Mouse (Mus musculus) T-helper 1 cell (primary cell): ENCODE measurements around the gene Fbxl2.

ENCODE experiments used
- in situ Hi-C: fragments of 300-600 bp; cut with MboI, MseI; formaldehyde crosslinking; loops from one replicate; pipeline ENCODE4 v1.15.1; 2025; ENCODE audit warnings: high pct_unique_total_duplicates

Fbxl2 gene

GRCm38 (mm10) chr9:113974945-113975344 is 71.0 kb downstream of the Fbxl2 start:
- in situ Hi-C loops: no loop called here

GRCm38 (mm10) chr9:113973857-113974256 is 72.1 kb downstream of the Fbxl2 start:
- in situ Hi-C loops: no loop called here

- in situ Hi-C loops: no loop called here
These were observed 74.4 kb downstream of the Fbxl2 start for GRCm38 (mm10) chr9:113971615-113972014.

DNA sequence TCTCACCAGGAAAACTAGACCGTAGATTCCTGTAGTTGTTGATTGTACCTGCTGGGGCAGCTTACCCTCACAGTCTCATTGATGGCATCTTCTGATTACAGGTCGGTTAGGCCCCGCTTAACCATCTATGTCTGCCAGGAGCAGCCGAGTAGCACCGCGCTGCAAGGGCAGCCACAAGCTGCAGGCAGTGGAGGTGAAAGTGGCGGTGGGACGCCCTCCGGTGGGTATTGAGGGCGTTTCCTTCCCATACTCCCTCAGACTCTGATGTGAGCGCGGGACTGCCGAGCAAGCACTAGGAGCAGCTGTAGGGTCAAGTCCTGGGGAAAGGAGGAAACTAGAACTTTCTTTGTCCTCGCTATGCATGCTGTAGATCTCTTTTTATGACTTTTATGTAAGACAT is 76.0 kb downstream of the Fbxl2 start:
- in situ Hi-C loops: no loop called here

DNA sequence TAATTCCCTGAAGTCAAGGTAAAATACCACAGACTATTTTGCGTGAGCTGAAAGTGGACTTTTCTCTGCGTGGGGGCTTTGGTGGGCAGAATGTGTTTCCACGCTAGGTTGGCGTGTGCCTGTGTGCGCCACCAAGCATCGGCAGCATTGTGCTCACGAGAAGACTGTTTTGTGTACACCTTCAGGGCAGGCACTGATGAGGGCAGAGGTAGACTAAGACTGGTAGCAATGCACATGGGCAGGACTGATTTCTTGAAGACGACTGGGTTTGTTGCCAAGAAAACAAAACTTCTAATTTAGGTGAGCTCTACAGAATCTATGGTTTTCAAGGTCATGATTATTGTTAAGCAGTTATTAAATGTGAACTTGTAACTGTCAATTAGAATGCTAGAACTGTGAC is 76.6 kb downstream of the Fbxl2 start:
- in situ Hi-C loops: no loop called here

GRCm38 (mm10) chr9:113968967-113969366 is 77.0 kb downstream of the Fbxl2 start:
- in situ Hi-C loops: no loop called here

DNA sequence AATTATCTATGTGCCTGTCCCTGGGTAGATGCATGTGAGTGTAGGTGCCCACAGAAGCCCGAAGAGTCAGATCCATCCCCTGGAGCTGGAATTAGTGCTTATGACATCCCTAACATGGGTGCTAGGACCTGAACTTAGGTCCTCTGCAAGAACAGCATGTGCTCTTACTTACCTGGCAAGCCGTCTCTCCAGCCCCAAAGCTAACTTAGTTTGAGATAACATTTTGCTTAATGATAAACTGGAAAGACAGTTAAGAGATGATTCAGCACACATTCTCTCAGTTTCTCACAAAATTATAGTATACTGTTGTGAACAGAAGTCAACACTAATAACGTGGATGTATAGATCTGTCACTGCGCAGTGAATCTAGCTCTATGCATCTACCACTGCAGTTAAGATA is 79.2 kb downstream of the Fbxl2 start:
- in situ Hi-C loops: no loop called here

GRCm38 (mm10) chr9:113964415-113964814 is 81.6 kb downstream of the Fbxl2 start:
- in situ Hi-C loops: no loop called here

- in situ Hi-C loops: no loop called here
These were observed 82.3 kb downstream of the Fbxl2 start for GRCm38 (mm10) chr9:113963718-113964117.

- in situ Hi-C loops: no loop called here
These were observed 88.2 kb downstream of the Fbxl2 start for GRCm38 (mm10) chr9:113957777-113958176.

DNA sequence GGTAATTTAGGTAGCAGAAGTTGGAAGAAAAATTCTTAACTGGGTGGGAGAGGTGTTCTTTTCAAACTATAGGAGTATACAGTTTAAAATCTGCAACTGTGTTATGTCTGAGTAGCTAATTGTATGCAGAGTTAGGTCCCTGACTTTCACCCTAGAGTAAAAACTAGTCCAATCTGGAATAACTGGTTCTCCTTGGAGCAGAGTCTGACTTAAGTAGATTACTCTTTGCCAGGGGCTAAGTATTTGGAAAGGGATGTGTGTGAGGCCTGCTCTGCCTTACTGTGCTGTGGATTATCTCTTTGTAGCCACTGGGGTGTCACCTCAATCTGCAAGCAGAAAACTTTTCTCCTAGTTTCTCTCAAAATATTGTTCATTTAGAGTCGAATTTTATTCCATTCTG is 98.8 kb downstream of the Fbxl2 start:
- in situ Hi-C loops: no loop called here

DNA sequence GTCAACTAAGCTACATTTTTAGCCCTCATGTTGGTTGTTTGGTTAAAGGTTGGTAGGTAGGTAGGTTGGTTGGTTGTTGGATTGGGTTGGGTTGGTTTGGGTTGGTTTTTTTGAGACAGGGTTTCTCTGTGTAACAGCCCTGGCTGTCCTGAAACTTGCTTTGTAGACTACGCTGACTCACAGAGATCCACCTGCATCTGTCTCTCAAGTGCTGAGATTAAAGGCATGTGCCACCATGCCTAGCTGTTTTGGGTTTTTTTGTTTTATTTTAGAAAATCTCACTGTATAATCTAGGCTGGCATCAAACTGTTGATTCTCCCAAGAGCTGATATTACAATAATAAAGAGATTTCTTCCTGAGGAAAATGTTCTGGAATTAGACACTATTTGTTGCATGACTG is 102.6 kb downstream of the Fbxl2 start:
- in situ Hi-C loops: no loop called here

GRCm38 (mm10) chr9:113941103-113941805 is 104.7 kb downstream of the Fbxl2 start:
- in situ Hi-C loops: no loop called here

DNA sequence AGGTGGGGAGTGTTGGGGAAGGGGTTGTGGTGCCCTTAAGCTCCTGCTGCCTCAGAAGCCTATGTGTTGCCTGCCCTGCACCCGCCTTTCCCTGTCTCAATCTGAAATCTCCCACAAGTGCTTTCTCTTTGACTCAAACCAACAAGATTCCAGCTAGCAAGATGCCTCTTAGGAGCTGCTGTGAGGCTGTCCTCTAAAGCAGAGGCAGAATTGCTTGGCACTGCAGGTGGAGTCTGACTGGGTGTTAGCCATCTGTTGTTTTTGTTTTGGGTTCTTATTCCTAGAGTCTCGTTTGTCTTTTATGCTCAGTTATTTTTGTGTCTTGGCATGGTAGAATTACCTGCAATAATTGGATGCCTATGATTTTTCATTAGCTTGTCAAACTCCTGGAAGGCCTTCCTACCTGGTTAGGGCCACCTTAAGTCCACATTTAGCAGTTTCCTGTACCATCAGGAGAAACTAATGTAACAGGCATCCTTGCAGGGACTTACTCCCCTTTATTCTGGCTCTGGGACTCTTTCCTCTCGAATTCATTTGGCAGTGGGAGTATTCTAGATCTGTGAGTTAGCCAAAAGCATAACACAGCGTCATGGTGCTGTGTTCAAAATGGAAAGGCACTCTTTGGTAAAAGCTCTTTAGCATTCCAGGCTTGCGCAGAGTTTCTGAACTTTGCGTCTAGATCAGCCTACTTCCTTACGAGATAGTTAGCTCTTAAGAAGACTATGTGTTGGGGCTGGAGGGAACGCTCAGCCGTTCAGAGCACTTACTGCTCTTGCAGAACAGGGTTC is 106.7 kb downstream of the Fbxl2 start:
- in situ Hi-C loops: no loop called here

- in situ Hi-C loops: no loop called here
These were observed 110.4 kb downstream of the Fbxl2 start for GRCm38 (mm10) chr9:113935638-113936037.

GRCm38 (mm10) chr9:113932501-113932900 is 113.5 kb downstream of the Fbxl2 start:
- in situ Hi-C loops: no loop called here

GRCm38 (mm10) chr9:113932100-113932470 is 113.9 kb downstream of the Fbxl2 start:
- in situ Hi-C loops: no loop called here

DNA sequence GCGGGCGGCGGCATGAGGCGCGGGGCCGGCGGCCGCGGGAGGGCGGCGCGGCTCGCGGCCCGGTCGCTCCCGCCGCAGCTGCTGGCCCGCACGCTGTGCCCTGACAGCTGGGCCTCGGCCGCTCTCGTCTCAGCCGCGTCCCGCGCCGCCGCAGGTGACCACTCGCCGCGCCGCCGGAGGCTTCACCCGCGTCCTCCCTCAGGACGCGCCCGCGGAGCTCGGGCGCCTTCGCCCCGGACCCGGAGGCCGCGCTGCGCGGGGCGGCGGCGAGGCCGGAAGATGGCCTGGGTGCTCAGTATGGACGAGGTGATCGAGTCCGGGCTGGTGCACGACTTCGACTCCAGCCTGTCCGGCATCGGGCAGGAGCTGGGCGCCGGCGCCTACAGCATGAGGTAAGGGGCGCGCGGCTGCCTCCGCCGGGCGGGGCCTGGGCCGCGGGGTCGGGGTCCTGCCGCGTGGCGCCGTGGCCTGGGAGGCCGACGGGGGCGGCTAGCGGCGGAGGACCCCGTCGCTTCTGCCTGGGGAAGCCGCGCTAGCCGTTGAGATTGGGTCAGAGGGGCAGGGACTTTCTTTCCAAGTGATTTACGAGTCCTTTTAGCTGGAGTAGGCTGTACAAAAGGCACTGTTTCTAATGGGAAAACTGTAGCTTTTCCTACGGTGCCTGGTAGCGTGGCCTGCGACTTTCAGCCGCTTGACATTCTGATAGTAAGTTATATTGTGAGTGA is 114.5 kb downstream of the Fbxl2 start:
- in situ Hi-C loops: no loop called here

- in situ Hi-C loops: no loop called here
These were observed 115.2 kb downstream of the Fbxl2 start, which contains the start of gene Ubp1 for GRCm38 (mm10) chr9:113930534-113931374. Gene Ubp1, plus strand, starts transcription at chr9:113930934.

DNA sequence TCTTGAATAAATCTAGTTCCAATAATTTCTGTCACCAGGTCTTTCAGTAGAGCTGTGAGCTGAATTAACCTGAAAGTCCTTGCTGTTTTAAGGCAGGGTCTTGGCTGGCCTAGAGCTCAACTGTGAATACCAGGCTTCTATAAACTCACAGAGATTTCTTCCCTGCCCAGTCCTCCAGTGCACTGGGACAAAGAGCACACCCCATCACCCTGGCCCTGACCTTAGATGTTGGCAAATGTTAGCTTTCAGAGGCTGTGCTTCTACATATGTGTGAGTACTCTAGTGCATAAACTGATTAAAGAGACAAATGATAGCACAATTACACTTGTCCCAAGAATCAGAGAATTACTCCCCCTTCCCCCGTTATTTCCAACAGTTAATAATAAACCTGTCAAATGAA is 116.3 kb downstream of the Fbxl2 start:
- in situ Hi-C loops: no loop called here

DNA sequence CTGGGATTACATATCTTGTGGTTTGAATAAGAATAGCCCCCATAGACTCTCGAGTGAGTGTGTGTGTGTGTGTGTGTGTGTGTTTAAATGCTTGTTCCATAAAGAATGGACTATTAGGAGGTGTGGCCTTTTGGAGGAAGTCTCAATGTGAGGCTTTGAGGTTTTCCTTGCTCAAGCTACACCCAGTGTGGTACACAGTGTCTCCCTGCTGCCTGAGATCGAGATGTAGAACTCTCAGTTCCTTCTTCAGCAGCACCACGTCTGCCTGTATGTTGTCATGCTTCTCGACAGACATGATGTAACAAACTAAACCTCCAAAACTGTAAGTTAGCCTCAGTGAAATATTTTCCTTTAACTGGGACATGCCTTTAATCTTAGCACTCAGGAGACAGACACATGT is 117.4 kb downstream of the Fbxl2 start:
- in situ Hi-C loops: no loop called here

DNA sequence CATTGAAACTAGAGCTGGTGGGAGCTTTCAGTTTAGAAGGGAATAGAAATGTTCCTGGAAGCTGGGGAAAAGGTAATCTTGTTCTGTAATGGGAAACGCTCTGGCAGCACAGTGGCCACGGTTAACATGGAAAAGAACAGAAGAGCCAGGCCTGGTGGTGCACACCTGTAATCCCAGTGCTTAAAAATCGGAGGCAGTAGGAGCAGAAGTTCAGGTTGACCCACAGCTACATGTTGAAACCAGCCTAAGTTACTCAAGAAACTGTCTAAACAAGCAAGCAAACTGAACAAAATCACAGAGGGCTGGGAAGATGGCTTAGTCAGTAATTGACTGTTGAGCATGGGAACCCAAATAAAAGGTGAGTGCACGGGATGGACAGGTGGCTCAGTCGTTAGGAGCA is 121.1 kb downstream of the Fbxl2 start:
- in situ Hi-C loops: no loop called here
